Comparison of ENCODE assay signal across 16 mouse cellular contexts in genomic region chr5:47496218-47496617, GRCm38 (mm10).
"Had no signal": no experiment of that assay in that cellular context is flagged by ENCODE, and none has a peak within 500 bp of the region (broad histone marks: within the 10 kb centered on the region; RNA-seq: fewer than 3 reads in every experiment).

No protein-coding gene starts in this region.

- DNase-seq: kidney, adult 8-10 months; kidney, postnatal 4 days; liver; liver, embryonic 13.5 days; liver, postnatal 0 days; lung, postnatal 14 days; right cerebral cortex, postnatal 14 days; thymus, adult 2 months; thymus, postnatal 25 days had no signal

- ATAC-seq: intestine, embryonic 15.5 days; liver, postnatal 0 days; midbrain, embryonic 13.5 days had no signal

- H3K4me2 ChIP-seq: intestine, embryonic 15.5 days; limb, embryonic 12.5 days; liver, embryonic 13.5 days; lung, embryonic 15.5 days; midbrain, embryonic 13.5 days; neural tube, embryonic 12.5 days; stomach, embryonic 15.5 days had no signal

- H3K36me3 ChIP-seq: intestine, embryonic 15.5 days; limb, embryonic 12.5 days; liver, embryonic 13.5 days; lung, embryonic 15.5 days; midbrain, embryonic 13.5 days; neural tube, embryonic 12.5 days; stomach, embryonic 15.5 days had no signal

- H3K4me3 ChIP-seq: intestine, embryonic 15.5 days; layer of hippocampus, adult 2 months; limb, embryonic 12.5 days; liver, embryonic 13.5 days; lung, embryonic 15.5 days; midbrain, embryonic 13.5 days; neural tube, embryonic 12.5 days; stomach, embryonic 15.5 days had no signal

- H3K27ac ChIP-seq: intestine, embryonic 15.5 days; layer of hippocampus, adult 2 months; limb, embryonic 12.5 days; liver, embryonic 13.5 days; lung, embryonic 15.5 days; midbrain, embryonic 13.5 days; neural tube, embryonic 12.5 days; stomach, embryonic 15.5 days had no signal

- H3K4me1 ChIP-seq: intestine, embryonic 15.5 days; limb, embryonic 12.5 days; liver, embryonic 13.5 days; lung, embryonic 15.5 days; midbrain, embryonic 13.5 days; neural tube, embryonic 12.5 days; stomach, embryonic 15.5 days had no signal

- H3K9me3 ChIP-seq: intestine, embryonic 15.5 days; limb, embryonic 12.5 days; liver, embryonic 13.5 days; lung, embryonic 15.5 days; midbrain, embryonic 13.5 days; neural tube, embryonic 12.5 days; stomach, embryonic 15.5 days had no signal

- H3K27me3 ChIP-seq: intestine, embryonic 15.5 days; limb, embryonic 12.5 days; liver, embryonic 13.5 days; lung, embryonic 15.5 days; midbrain, embryonic 13.5 days; neural tube, embryonic 12.5 days; stomach, embryonic 15.5 days had no signal

- H3K9ac ChIP-seq: intestine, embryonic 15.5 days; limb, embryonic 12.5 days; liver, embryonic 13.5 days; liver, postnatal 0 days; lung, embryonic 15.5 days; midbrain, embryonic 13.5 days; neural tube, embryonic 12.5 days; stomach, embryonic 15.5 days had no signal
